Mouse (Mus musculus): ENCODE measurements around the gene Il23a.

DNA sequence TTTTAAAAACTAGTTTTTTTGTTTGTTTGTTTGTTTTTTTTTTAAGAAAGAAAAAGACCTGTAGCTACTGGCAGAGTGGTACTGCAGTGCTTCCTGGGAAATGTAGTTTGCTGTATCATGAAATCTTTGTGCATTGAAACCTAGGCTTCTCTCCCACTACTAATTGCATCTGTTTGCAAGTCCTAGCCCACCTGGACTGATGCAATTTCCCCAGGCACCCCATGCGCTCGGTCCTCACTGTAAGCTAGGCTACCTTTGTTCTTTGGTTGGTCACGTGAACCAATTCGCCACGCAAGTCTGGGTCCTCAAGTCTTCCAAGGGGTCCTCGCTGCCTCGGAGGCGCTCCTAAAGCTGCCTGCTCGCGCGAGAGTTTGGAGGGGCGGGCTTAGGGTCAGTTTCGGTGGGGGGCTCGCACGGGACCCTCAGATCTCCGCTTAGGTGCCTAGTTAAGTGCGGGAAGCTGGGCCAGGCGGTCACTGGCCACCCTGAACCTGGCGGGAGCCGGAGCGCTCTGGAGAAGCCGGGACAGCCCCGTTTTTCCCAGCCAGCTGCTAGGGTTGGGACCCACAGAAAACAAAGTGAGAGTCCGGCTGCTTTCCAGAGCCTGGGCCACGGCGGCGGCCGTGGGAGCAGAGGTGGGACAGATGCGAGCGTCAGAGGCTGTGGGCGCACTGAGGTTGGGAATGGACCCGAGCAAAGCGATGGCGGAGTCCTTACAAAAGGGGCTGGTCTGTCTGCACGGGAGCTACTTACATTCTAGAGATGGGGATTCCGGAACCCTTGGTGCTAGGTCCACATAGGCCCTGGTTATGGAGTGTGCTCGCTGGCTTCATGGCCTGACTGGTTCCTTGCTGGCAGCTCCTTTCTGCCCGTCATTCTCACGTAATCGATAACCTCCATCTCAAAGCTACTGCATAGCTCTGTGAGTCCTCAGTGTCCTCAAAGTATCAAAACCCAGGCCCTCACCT is 23.9 kb upstream of the Il23a start, which contains the start of gene Cnpy2:
- TF ChIP-seq TCF12 (IDR thresholded peaks at IDR 0.05; ENCODE audit: insufficient read depth, poor library complexity, severe bottlenecking) (no peak), POLR2A (IDR thresholded peaks at IDR 0.05; ENCODE audit: insufficient read length, low read depth) (peak; percentile 51), MYOD1 (IDR thresholded peaks at IDR 0.05; ENCODE audit: control insufficient read depth in 1 of 3, insufficient read length in 2 of 3, low read depth in 2 of 3) (no peak), POLR2AphosphoS2 (IDR thresholded peaks at IDR 0.05; ENCODE audit: insufficient read length, low read depth) (peak; percentile 68), E2F4 (IDR thresholded peaks at IDR 0.05; ENCODE audit: insufficient read depth) (no peak), TCF3 (IDR thresholded peaks at IDR 0.05; ENCODE audit: insufficient read length, low read depth) (no peak), CEBPB (IDR thresholded peaks at IDR 0.05; ENCODE audit: insufficient read depth, poor library complexity, severe bottlenecking) (peak; percentile 63; the same call in 1 of the 2 replicates), SRF (IDR thresholded peaks at IDR 0.05; ENCODE audit: control insufficient read depth, insufficient read length, low read depth) (no peak), MYOG (IDR thresholded peaks at IDR 0.05; ENCODE audit: control insufficient read depth in 1 of 3, insufficient read depth in 1 of 3, insufficient read length in 2 of 3, low read depth in 2 of 3) (peak in 1 of 3 experiments; percentile 16), MAX (IDR thresholded peaks at IDR 0.05; ENCODE audit: low read depth) (peak; percentile 66)
